Mouse (Mus musculus): ENCODE data around the gene Slc9a1.

DNA sequence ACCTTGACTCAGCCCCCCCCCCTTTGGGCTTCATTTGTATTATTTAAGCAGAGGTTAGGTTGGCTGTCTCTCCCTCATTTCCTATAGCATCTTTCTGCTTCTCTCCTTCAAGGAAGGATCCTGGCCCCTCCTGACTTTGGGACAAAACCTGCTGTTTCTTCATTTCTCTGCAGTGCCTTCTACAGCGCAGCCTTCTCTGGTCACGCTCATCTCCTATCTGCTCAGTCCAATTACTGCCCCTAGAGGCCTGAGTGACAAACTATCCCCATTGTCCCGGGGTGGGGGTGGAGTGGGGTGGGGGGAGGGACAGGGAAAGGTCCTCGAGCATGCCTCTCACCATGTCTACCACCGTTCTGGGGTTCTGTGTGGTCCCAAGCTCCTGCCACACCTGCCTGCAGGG is 27.8 kb downstream of the Slc9a1 start:
- no peak for TF ChIP-seq POLR2AphosphoS2 (IDR thresholded peaks at IDR 0.05; ENCODE audit: low read length)
- no peak for TF ChIP-seq ETS1 (IDR thresholded peaks at IDR 0.05; ENCODE audit: low read depth, low read length)
- TF ChIP-seq NRF1 (IDR thresholded peaks at IDR 0.05; ENCODE audit: insufficient read depth, low read depth, low read length, poor library complexity, severe bottlenecking), result no peak
- TF ChIP-seq MAX (IDR thresholded peaks at IDR 0.05; ENCODE audit: low read length), result no peak
- TF ChIP-seq EP300 (IDR thresholded peaks at IDR 0.05; ENCODE audit: low read depth in 1 of 2, low read length in 2 of 2), result no peak
- no peak for TF ChIP-seq KAT2A (conservative IDR thresholded peaks at IDR 0.05; ENCODE audit: low read depth, low read length)
- no peak for TF ChIP-seq MAFK (IDR thresholded peaks at IDR 0.05; ENCODE audit: borderline replicate concordance, low read depth, low read length)
- TF ChIP-seq RAD21 (IDR thresholded peaks at IDR 0.05; ENCODE audit: low read depth, low read length), result no peak
- no peak for TF ChIP-seq HCFC1 (IDR thresholded peaks at IDR 0.05; ENCODE audit: low read depth, low read length)
- no peak for TF ChIP-seq MYC (IDR thresholded peaks at IDR 0.05; ENCODE audit: low read depth, low read length)
